Mouse (Mus musculus) ES-Bruce4 (cell line): Measurements from ENCODE around the gene Lifr. TPM values are rescaled to one million over a fixed set of nuclear protein-coding genes. Genes with fewer than 3 reads are reported as not detected.
A peak's percentile ranks its signal among the peaks of the same experiment; 100 is the strongest.

Experiments used
- H3K27ac ChIP-seq: 2 replicates; pipeline ENCODE4 v1.5.1; 2012; ENCODE audit warnings: low read length, inconsistent platforms; ENCODE audit not compliant: insufficient read depth
- H3K27me3 ChIP-seq: 2 replicates; pipeline ENCODE4 v1.6.1; 2012; ENCODE audit warnings: mild to moderate bottlenecking, low read length, inconsistent platforms; ENCODE audit not compliant: control insufficient read depth, poor library complexity, insufficient read depth, severe bottlenecking
- H3K36me3 ChIP-seq: 2 replicates; pipeline ENCODE4 v1.6.1; 2012; ENCODE audit warnings: inconsistent platforms, mild to moderate bottlenecking, low read length, moderate library complexity; ENCODE audit not compliant: control insufficient read depth, poor library complexity, insufficient read depth, severe bottlenecking
- H3K4me1 ChIP-seq: one replicate; pipeline ENCODE4 v1.8.1; 2011; ENCODE audit warnings: low read length; ENCODE audit not compliant: control insufficient read depth, insufficient read depth
- H3K4me3 ChIP-seq: 2 replicates; pipeline ENCODE4 v1.5.1; 2011; ENCODE audit warnings: low read depth, mild to moderate bottlenecking, low read length
- H3K9ac ChIP-seq: 2 replicates; pipeline ENCODE4 v1.6.1; 2012; ENCODE audit warnings: low read depth, mild to moderate bottlenecking, inconsistent platforms; ENCODE audit not compliant: poor library complexity, severe bottlenecking
- H3K9me3 ChIP-seq: replicated peaks from 2 replicates; pipeline ENCODE4 v1.6.1; 2012; ENCODE audit warnings: mild to moderate bottlenecking, low read length, inconsistent platforms; ENCODE audit not compliant: control insufficient read depth, poor library complexity, insufficient read depth, severe bottlenecking
- CTCF ChIP-seq: IDR thresholded peaks from one replicate; pipeline ENCODE4 v1.8.1; 2011; ENCODE audit warnings: low read depth, low read length
- EP300 ChIP-seq: IDR thresholded peaks from 2 replicates; pipeline ENCODE4 v1.6.1; 2011; ENCODE audit warnings: low read depth, low read length; ENCODE audit not compliant: insufficient read depth
- POLR2A ChIP-seq: IDR thresholded peaks from one replicate; pipeline ENCODE4 v1.8.1; 2011; ENCODE audit warnings: low read length; ENCODE audit not compliant: insufficient read depth
- polyA plus RNA-seq: library from polyadenylated mRNA; stranded (reverse); fragments of >200 nt; gene quantifications from 2 replicates; pipeline ENCODE4 v1.2.4, GENCODE M21; 2011; ENCODE audit warnings: low read depth; ENCODE audit not compliant: missing spikeins, insufficient read depth, insufficient read length

Lifr gene
- polyA plus RNA-seq, 1 experiment: 33.8 TPM

DNA sequence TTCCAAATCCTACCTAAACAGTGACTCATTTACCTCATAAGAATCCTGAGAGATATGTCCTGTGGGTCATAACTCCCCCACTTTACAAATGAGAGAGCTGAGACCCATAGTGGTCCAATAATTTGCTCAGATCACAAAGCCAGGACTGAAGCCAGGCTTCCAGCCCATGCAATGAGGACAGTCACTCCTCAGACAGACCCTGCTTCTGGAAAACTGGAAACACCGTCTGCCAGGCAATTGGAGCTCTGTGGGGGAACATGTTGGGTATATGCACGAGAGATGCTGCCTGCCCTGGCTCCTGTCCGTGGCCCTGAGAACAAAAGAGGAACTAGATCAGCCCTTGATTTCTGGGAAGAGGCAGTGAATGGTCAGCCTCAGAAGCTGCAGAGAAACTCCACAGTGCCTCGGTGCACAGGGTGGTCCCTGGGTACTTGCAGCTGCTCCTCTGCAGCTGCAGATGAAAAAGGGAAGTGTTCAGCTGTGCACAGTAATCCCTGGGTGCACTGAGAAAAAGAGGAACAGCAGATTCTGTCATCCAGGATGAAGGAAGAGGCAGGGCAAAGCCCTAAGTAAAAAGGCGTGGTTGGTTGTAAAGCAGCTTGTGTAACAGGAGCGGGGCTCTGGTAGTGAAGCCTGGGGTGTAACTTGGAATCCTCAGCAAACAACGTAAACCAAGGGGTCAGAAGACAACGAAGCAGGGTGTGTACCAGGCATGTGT, 5.5 kb upstream of the Lifr start:
- H3K4me1 ChIP-seq: peaks cover 4% of the 10 kb centered on the region
- H3K9ac ChIP-seq: no peak overlapping the region
- H3K9me3 ChIP-seq: no peaks in the 10 kb centered on the region
- 0 out of 2 replicates have a peak overlapping the region, but pooled peaks have one; percentile 3 for H3K27ac ChIP-seq
- no peaks in the 10 kb centered on the region for H3K27me3 ChIP-seq
- H3K4me3 ChIP-seq: no peak overlapping the region
- no peaks in the 10 kb centered on the region for H3K36me3 ChIP-seq
- TF ChIP-seq POLR2A: no peak
- no peak for TF ChIP-seq EP300
- TF ChIP-seq CTCF: no peak

DNA sequence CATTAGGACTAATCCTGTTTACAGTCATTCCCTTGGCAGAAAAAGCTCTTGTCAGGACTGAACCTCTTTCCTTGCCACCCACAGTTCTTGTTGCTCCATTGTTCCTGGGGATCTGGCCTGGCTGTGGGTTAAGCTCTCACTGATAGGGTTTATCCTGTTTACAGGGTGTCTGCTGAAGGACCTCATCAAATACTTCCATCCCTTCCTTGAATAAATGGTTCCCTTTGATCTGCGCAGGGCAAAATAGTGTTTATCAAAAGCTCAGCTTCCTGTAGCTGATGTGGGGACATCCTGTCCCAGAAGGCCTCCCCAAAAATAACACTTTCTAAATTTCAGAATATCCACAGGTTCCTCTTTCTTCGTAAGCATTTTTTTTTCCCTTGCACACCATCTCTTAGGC, 1.7 kb upstream of the Lifr start:
- H3K36me3 ChIP-seq: no peaks in the 10 kb centered on the region
- H3K27ac ChIP-seq: no peak overlapping the region
- H3K4me1 ChIP-seq: peaks cover 3% of the 10 kb centered on the region
- no peak for TF ChIP-seq POLR2A
- TF ChIP-seq EP300: no peak
- no peak for TF ChIP-seq CTCF
- H3K4me3 ChIP-seq: no peak overlapping the region
- H3K9me3 ChIP-seq: no peaks in the 10 kb centered on the region
- no peak overlapping the region for H3K9ac ChIP-seq
- no peaks in the 10 kb centered on the region for H3K27me3 ChIP-seq

DNA sequence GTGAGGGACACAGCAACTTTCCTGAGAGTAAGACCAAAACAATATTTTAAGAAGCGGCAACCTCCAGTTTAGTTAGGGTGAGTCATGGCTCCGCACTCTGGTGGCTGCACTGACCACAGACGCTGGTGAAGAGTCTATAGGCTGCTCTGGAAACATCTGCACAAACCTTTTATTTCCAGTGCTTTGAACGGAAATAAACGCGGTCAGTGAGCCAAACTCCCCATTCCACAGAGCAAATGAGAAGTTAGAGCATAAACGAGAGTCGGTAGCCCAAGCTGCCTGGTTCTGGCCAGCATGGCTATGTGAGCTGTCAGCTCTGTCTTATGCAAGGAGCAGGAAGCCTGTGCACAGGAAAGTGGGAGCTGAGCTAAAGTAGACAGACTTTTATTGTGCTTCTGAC, 1.9 kb downstream of the Lifr start:
- H3K9ac ChIP-seq: no peak overlapping the region
- TF ChIP-seq POLR2A (no peak), EP300 (no peak), CTCF (no peak)
- H3K9me3 ChIP-seq: no peaks in the 10 kb centered on the region
- H3K27ac ChIP-seq: no peak overlapping the region
- H3K4me1 ChIP-seq: no peaks in the 10 kb centered on the region
- no peak overlapping the region for H3K4me3 ChIP-seq
- no peaks in the 10 kb centered on the region for H3K27me3 ChIP-seq
- H3K36me3 ChIP-seq: no peaks in the 10 kb centered on the region

DNA sequence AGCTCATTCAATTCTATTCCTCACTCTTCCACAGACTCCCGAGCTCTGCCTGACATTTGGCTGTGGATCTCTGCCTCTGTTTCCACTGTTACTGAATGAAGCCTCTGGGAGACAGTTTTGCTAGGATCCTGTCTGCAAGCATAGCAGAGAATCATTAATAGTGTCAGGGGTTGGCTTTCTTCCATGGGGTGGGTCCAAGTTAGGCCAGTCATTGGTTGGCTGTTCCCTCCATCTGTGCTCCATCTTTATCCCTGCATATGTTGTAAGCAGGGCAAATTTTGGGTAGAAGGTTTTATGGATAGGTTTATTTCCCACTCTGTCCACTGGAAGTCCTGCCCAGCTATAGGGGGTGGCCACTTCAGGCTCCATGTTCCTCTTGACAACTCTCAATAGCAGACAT, 9.0 kb downstream of the Lifr start:
- Histone ChIP-seq H3K9me3 (no peaks in the 10 kb centered on the region), H3K36me3 (no peaks in the 10 kb centered on the region), H3K4me1 (no peaks in the 10 kb centered on the region), H3K4me3 (no peak overlapping the region), H3K27me3 (no peaks in the 10 kb centered on the region), H3K27ac (no peak overlapping the region), H3K9ac (no peak overlapping the region)
- no peak for TF ChIP-seq EP300
- TF ChIP-seq CTCF: no peak
- no peak for TF ChIP-seq POLR2A

DNA sequence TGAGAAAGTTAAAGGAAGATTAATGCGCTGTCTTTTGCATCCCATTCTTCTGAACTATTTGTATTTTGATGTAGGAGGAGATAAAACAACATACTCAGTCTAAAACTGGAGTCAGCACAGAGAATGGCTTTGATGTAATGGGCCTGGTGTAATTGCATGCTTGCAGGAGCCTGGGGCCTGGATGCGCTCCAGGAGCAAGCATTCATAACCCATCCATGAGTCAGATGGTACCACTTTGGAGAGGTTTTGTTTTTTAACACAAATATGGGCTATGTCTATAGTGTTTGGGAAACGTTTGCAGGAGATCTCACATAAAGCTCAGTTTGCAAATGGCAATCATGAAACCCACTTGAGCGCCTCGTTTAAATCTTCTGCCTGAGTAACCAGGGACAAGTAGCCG, 9.8 kb downstream of the Lifr start:
- TF ChIP-seq EP300 (no peak), POLR2A (no peak), CTCF (no peak)
- H3K36me3 ChIP-seq: no peaks in the 10 kb centered on the region
- H3K9ac ChIP-seq: no peak overlapping the region
- H3K27me3 ChIP-seq: no peaks in the 10 kb centered on the region
- H3K27ac ChIP-seq: no peak overlapping the region
- no peaks in the 10 kb centered on the region for H3K9me3 ChIP-seq
- no peak overlapping the region for H3K4me3 ChIP-seq
- H3K4me1 ChIP-seq: no peaks in the 10 kb centered on the region

DNA sequence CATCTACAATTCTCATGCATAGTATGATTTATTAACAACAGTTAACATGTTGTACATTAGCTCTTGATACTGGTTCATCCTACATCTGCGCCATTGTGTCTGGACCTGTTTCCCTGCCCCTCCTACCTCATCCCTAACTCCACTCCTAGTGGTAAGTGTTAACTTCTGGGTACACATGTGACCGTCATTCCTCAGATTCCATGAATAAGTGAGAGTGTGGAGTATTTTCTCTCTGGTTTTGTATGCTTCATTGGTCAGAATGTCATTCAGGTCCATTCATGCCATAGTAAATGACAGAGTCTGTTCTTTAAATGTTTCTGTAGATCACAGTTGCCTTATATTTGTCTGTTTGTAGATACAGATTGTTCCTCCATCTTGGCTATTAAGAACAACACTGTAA, 12.6 kb downstream of the Lifr start:
- H3K27me3 ChIP-seq: no peaks in the 10 kb centered on the region
- no peak overlapping the region for H3K4me3 ChIP-seq
- no peak for TF ChIP-seq CTCF
- TF ChIP-seq POLR2A: no peak
- TF ChIP-seq EP300: no peak
- no peak overlapping the region for H3K27ac ChIP-seq
- no peak overlapping the region for H3K9ac ChIP-seq
- no peaks in the 10 kb centered on the region for H3K9me3 ChIP-seq
- H3K36me3 ChIP-seq: no peaks in the 10 kb centered on the region
- no peaks in the 10 kb centered on the region for H3K4me1 ChIP-seq
